Mouse (Mus musculus): ENCODE results near the gene Bpi.

- TF ChIP-seq CTCF (conservative IDR thresholded peaks at IDR 0.05 in 1 of 2, IDR thresholded peaks at IDR 0.05 in 1 of 2; ENCODE audit: low read depth in 2 of 2, low read length in 2 of 2): no peak
- TF ChIP-seq CHD1 (IDR thresholded peaks at IDR 0.05; ENCODE audit: low read depth, low read length): no peak
- TF ChIP-seq TCF12 (IDR thresholded peaks at IDR 0.05; ENCODE audit: low read depth, low read length): no peak
- TF ChIP-seq USF1 (IDR thresholded peaks at IDR 0.05; ENCODE audit: low read depth, low read length): no peak
- TF ChIP-seq POLR2A (IDR thresholded peaks at IDR 0.05; ENCODE audit: low read depth, low read length): no peak
- TF ChIP-seq ZKSCAN1 (IDR thresholded peaks at IDR 0.05; ENCODE audit: borderline replicate concordance, low read depth, low read length): no peak
- TF ChIP-seq HCFC1 (IDR thresholded peaks at IDR 0.05; ENCODE audit: low read depth, low read length): no peak
- TF ChIP-seq JUND (conservative IDR thresholded peaks at IDR 0.05; ENCODE audit: low read depth, low read length): no peak
- no peak for TF ChIP-seq GABPA (IDR thresholded peaks at IDR 0.05; ENCODE audit: insufficient replicate concordance, low read depth, low read length)
- no peak for TF ChIP-seq POLR2AphosphoS2 (IDR thresholded peaks at IDR 0.05; ENCODE audit: low read depth, low read length)
- TF ChIP-seq MYC (IDR thresholded peaks at IDR 0.05; ENCODE audit: low read depth, low read length): no peak
- TF ChIP-seq EP300 (IDR thresholded peaks at IDR 0.05; ENCODE audit: low read length): no peak
- no peak for TF ChIP-seq ZC3H11A (IDR thresholded peaks at IDR 0.05; ENCODE audit: low read depth, low read length)
- TF ChIP-seq MEF2A (IDR thresholded peaks at IDR 0.05; ENCODE audit: borderline replicate concordance, low read depth, low read length): no peak
Observed at GRCm38 (mm10) chr2:158221446-158222084, 36.3 kb upstream of the Bpi start.

Data from CH12.LX (cell line).